Mouse (Mus musculus): ENCODE measurements around the gene Vmn1r158.
"Not testable (repeated sequence)": the region's sequence is repeated elsewhere in the genome, so short reads cannot be mapped to it uniquely, and the experiment has no call there.

The Vmn1r158 gene

DNA sequence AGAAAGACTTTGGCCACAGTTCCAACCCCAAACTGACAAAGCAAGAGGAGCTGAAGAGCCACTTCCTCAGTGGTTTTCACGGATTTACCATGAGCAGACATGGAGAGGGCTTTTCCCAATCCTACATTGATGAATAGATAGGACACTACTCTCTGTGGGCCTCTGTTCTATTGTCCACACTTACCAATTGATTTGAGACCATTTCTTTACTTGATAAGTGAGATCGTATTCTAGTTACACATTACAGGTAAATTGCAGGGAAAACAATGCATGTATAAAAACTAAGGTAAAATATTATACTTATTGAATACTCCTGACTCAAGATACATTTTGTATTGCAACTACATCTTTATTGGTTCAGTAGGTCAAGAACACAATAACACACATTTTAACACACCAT, at the start of gene Vmn1r158:
Gene Vmn1r158 (minus strand): TSS at position 101 of the 400 bp plus-strand sequence.
- not testable (repeated sequence) for DNase-seq (ENCODE audit: low spot score)

DNA sequence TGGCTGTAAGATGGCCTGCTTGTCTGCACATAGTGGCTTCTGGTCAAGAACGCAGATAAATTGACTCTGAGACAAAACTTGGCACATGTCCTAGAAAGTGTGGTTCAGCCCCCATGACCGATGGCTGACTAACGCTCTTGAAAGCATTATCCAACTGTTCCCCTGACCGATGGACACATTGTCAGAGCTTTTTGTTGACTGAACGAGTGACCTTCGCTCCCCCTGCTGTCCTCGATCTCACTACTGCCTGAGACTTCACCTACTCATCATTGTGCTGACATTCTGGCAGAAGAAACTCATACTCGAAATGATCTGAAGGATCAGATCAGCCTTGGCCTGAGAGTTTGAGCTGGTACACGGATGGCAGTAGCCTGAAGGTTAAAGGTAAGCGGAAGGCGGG, 14.6 kb downstream of the Vmn1r158 start:
- not testable (repeated sequence) for DNase-seq (ENCODE audit: low spot score)

DNA sequence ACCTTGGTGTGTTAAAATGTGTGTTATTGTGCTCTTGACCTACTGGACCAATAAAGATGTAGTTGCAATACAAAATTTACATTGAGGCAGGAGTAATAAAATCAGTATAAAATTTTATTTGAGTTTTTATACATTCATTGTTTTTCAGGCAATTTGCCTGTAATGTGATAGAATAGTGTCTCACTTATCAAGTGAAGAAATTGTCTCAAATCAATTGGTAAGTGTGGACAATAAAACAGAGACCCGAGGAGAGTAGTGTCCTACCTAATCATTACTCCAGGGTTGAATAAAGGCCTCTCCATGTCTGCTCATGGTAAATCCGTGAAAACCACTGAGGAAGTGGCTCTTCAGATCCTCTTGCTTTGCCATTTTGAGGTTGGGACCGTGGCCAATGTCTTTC, 29.2 kb downstream of the Vmn1r158 start, which contains the start of gene Vmn1r157:
Gene Vmn1r157 (plus strand): TSS at position 301 of the 400 bp plus-strand sequence.
- not testable (repeated sequence) for DNase-seq (ENCODE audit: low spot score)

Data from yolk sac, embryonic 10.5 days (tissue).